Mouse (Mus musculus): ENCODE data around the gene Zbtb11. TPM values are rescaled to one million over a fixed set of nuclear protein-coding genes. Genes with fewer than 3 reads are reported as not detected.
"Not testable (repeated sequence)": the region's sequence is repeated elsewhere in the genome, so short reads cannot be mapped to it uniquely, and the experiment has no call there.

Zbtb11 gene
- polyA plus RNA-seq, 1 experiment, result 6.1 TPM

DNA sequence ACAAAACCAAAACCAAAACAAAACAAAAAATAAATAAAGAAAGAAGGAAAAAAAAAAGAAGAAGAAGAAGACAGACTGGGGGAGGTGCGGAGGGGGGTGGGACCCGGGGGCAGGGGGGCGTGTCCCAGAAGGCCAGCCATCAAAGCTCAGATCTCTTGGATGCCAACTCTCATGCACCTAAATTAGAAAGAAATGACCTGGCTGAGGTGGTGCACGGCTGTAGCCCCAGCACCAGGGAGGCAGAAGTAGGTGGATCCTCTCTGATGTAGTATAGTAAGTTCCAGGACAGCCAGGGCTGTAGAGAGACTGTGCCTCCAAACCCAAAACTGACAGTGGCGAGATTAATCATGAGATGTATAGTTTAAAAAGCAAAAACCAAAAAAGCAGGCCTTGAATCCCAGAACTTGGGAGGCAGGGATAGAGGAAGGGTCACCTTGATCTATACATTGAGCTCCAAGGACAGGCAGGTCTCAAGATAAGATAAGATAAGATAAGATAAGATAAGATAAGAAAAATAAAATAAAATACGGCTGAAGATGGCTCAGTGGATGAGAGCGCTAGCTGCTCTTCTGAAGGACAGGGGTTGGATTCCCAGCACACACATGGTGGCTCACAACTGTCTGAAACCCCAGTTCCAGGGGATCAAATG is 21.9 kb upstream of the Zbtb11 start:
- Histone ChIP-seq H3K36me3 (ENCODE audit: control insufficient read depth, insufficient read depth, low read length) (no peaks in the 10 kb centered on the region), H3K4me3 (ENCODE audit: control insufficient read depth, insufficient read depth, low read length) (no peak overlapping the region), H3K4me1 (replicated peaks; ENCODE audit: control insufficient read depth, insufficient read depth, low read length) (peaks cover 16% of the 10 kb centered on the region), H3K27me3 (ENCODE audit: control insufficient read depth, insufficient read depth, low read length) (no peaks in the 10 kb centered on the region), H3K27ac (ENCODE audit: control insufficient read depth, insufficient read depth, low read length) (peak overlapping the region; percentile 30; the same call in 1 of the 2 replicates)
- DNase-seq, result peak; percentile 13
- WGBS, result 60% methylated on average over 7 of the region's 7 CpGs
- TF ChIP-seq POLR2A (IDR thresholded peaks at IDR 0.05; ENCODE audit: control insufficient read depth, extremely low read depth, insufficient read depth, low read length, poor library complexity) (no peak), CTCF (IDR thresholded peaks at IDR 0.05; ENCODE audit: borderline replicate concordance, control insufficient read depth, extremely low read depth, insufficient read depth, low read length, poor library complexity) (no peak)

DNA sequence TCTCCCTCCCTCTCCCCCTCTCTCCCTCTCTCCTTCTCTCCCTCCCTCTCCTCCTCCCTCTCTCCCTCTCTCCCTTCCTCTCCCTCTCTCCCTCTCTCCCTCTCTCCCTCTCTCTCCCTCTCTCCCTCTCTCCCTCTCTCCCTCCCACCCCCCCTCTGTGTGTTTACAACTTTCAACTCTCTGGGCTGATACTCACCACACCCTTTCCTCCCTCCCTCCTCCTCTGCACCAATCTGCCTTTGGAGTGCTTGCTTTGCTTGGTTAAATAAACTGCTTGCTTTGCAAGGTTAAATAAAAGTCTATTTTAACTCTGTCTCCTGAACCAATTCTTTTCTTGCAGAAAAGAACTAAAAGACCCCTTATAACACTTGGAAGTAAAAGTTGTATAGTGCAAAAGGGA is 20.9 kb upstream of the Zbtb11 start:
- no peak for TF ChIP-seq CTCF (IDR thresholded peaks at IDR 0.05; ENCODE audit: borderline replicate concordance, control insufficient read depth, extremely low read depth, insufficient read depth, low read length, poor library complexity)
- TF ChIP-seq POLR2A (IDR thresholded peaks at IDR 0.05; ENCODE audit: control insufficient read depth, extremely low read depth, insufficient read depth, low read length, poor library complexity), result no peak
- Histone ChIP-seq H3K4me1 (replicated peaks; ENCODE audit: control insufficient read depth, insufficient read depth, low read length) (peaks cover 11% of the 10 kb centered on the region), H3K36me3 (ENCODE audit: control insufficient read depth, insufficient read depth, low read length) (no peaks in the 10 kb centered on the region), H3K27ac (ENCODE audit: control insufficient read depth, insufficient read depth, low read length) (peak overlapping the region; percentile 40; the same call in 1 of the 2 replicates), H3K4me3 (ENCODE audit: control insufficient read depth, insufficient read depth, low read length) (no peak overlapping the region), H3K27me3 (ENCODE audit: control insufficient read depth, insufficient read depth, low read length) (no peaks in the 10 kb centered on the region)
- DNase-seq, result peak; percentile 34

DNA sequence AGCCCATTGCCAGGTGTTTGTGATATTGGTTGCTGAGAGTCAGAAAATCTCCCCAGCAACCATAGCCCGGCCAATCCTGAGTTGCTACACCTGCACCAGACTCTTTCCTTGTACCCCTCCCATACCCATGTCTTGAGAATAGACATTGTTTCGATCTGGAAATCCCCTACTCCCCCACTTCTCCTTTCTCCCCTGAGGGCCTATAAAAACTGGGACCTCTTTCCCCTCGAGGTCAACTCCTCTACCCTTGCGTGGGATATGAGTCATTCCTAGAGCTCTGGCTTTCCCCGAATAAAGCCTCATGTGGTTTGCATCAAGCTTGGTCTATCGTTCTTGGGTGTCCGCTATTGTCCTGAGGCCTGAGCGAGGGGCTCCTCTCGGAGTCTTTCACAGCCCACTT is 19.5 kb upstream of the Zbtb11 start:
- H3K4me3 ChIP-seq (ENCODE audit: control insufficient read depth, insufficient read depth, low read length), result not testable (repeated sequence)
- 80% methylated on average over 9 of the region's 9 CpGs for WGBS

GRCm38 (mm10) chr16:55963068-55963467 is 10.6 kb upstream of the Zbtb11 start:
- not testable (repeated sequence) for H3K27ac ChIP-seq (ENCODE audit: control insufficient read depth, insufficient read depth, low read length); H3K4me1 ChIP-seq (replicated peaks; ENCODE audit: control insufficient read depth, insufficient read depth, low read length); H3K27me3 ChIP-seq (ENCODE audit: control insufficient read depth, insufficient read depth, low read length); H3K36me3 ChIP-seq (ENCODE audit: control insufficient read depth, insufficient read depth, low read length); H3K4me3 ChIP-seq (ENCODE audit: control insufficient read depth, insufficient read depth, low read length); DNase-seq
- WGBS, result 89% methylated on average over 6 of the region's 11 CpGs

More for the DNA sequence above, 19.5 kb upstream of the Zbtb11 start:
- H3K4me1 ChIP-seq (replicated peaks; ENCODE audit: control insufficient read depth, insufficient read depth, low read length), result peaks cover 11% of the 10 kb centered on the region
- not testable (repeated sequence) for H3K36me3 ChIP-seq (ENCODE audit: control insufficient read depth, insufficient read depth, low read length); H3K27me3 ChIP-seq (ENCODE audit: control insufficient read depth, insufficient read depth, low read length); DNase-seq; H3K27ac ChIP-seq (ENCODE audit: control insufficient read depth, insufficient read depth, low read length)

DNA sequence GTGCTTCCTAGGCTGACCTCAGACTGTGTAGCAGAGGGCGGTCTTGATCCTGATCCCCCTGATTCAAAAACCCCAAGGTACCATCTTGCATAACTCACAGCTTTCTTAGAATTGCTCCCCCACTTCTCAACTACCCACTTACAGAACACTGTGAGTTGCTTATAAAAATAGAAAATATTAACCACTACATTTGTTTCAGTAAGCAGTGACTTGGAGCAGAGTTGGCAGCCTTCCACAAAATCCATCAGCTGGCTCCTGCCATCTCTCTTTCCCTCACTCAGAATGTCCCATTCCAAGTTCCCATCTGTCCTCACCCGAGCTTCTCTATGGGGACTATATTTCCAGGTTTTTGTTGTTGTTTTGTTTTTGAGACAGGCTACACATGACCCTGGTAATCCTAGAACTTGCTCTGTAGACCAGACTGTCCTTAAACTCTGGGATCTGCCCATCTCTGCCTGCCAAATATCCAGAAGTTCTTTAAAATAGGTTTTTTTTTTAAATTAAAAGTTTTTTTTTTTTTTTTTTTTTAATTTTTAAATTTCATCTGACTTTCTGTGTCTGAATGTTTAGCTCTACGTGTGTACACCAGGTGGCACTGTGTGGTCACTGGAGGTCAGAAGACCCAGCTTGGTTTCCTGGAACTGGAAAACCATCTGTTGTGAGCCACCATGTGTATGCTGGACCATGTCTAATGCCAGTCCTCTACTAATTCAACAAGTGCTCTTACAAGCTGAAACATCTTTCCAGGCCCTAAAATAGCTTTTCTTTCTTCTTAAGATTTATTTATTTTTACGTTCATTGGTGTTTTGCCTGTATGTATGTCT is 9.3 kb upstream of the Zbtb11 start:
- Histone ChIP-seq H3K36me3 (ENCODE audit: control insufficient read depth, insufficient read depth, low read length) (peaks cover 8% of the 10 kb centered on the region), H3K4me3 (ENCODE audit: control insufficient read depth, insufficient read depth, low read length) (no peak overlapping the region), H3K27ac (ENCODE audit: control insufficient read depth, insufficient read depth, low read length) (no peak overlapping the region), H3K27me3 (ENCODE audit: control insufficient read depth, insufficient read depth, low read length) (no peaks in the 10 kb centered on the region), H3K4me1 (replicated peaks; ENCODE audit: control insufficient read depth, insufficient read depth, low read length) (0 out of 2 replicates have a peak, but pooled peaks cover 2% of the 10 kb centered on the region)
- peak; percentile 49 for DNase-seq
- TF ChIP-seq POLR2A (IDR thresholded peaks at IDR 0.05; ENCODE audit: control insufficient read depth, extremely low read depth, insufficient read depth, low read length, poor library complexity) (no peak), CTCF (IDR thresholded peaks at IDR 0.05; ENCODE audit: borderline replicate concordance, control insufficient read depth, extremely low read depth, insufficient read depth, low read length, poor library complexity) (no peak)
- WGBS, result 68% methylated on average over 4 of the region's 4 CpGs

DNA sequence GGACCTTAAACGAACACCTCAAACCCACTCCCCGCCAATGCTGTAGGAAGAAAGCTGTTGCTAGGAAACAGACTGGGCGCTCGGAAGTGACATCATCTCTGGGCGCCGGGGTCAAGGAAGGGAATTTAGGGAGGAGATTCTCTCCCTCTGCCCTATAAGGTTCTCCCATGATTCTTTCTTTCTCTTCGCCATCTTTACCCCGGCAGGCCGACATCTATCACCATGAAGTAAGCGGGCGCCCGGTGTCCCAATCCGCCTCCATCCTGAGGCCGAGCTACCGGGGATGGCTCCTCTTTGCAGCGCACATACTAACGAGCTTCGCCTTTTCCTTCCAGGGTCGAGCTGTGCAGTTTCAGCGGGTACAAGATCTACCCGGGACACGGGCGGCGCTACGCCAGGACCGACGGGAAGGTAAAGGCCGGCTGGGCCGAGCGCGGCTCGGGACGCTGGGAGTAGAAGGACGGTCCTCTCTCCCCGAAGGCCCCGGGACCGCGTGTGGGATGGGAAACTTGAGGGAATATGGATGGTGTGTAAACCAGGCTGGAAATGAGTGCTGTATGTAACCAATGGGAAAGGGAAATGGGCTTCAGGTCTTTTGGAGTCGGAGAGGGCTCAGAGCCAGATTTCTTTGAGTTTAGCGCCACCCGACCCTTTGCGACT is 7.3 kb upstream of the Zbtb11 start, which contains the start of gene Rpl24:
Rpl24 (plus strand) TSS at position 64 of the 660 bp plus-strand sequence.
- TF ChIP-seq POLR2A (IDR thresholded peaks at IDR 0.05; ENCODE audit: control insufficient read depth, extremely low read depth, insufficient read depth, low read length, poor library complexity) (no peak), CTCF (IDR thresholded peaks at IDR 0.05; ENCODE audit: borderline replicate concordance, control insufficient read depth, extremely low read depth, insufficient read depth, low read length, poor library complexity) (no peak)
- peak within 1 kb of the TSS; percentile 72; the same call in 1 of the 2 replicates for H3K27ac ChIP-seq (ENCODE audit: control insufficient read depth, insufficient read depth, low read length)
- WGBS, result under 1% methylated on average over 42 of the region's 42 CpGs
- DNase-seq, result peak; percentile 95
- H3K36me3 ChIP-seq (ENCODE audit: control insufficient read depth, insufficient read depth, low read length), result peaks cover 27% of the 10 kb centered on the region
- 0 out of 2 replicates have a peak, but pooled peaks cover 2% of the 10 kb centered on the region for H3K4me1 ChIP-seq (replicated peaks; ENCODE audit: control insufficient read depth, insufficient read depth, low read length)
- no peaks in the 10 kb centered on the region for H3K27me3 ChIP-seq (ENCODE audit: control insufficient read depth, insufficient read depth, low read length)
- H3K4me3 ChIP-seq (ENCODE audit: control insufficient read depth, insufficient read depth, low read length), result peak within 1 kb of the TSS; percentile 94

Data from thymus, adult 2 months (tissue).